Mouse (Mus musculus) midbrain, embryonic 16.5 days (tissue): Measurements from ENCODE around the gene Enox1. TPM values are rescaled to one million over a fixed set of nuclear protein-coding genes. Genes with fewer than 3 reads are reported as not detected.

Source experiments
- ATAC-seq: fragments of 200-750 bp; cut with Nextera tagmentation; 2 replicates; pipeline ENCODE4 v1.8.0; 2017; ENCODE audit warnings: moderate TSS enrichment
- H3K27ac ChIP-seq: fragments of 300-500 bp; sonication (generic); 2 replicates; pipeline ENCODE4 v1.5.1; 2014; ENCODE audit warnings: mild to moderate bottlenecking, low read length, mixed read lengths
- H3K27me3 ChIP-seq: fragments of 300-500 bp; sonication (generic); 2 replicates; pipeline ENCODE4 v1.6.1; 2014; ENCODE audit warnings: low read depth, low read length, mixed read lengths; ENCODE audit not compliant: control insufficient read depth, insufficient read depth
- H3K36me3 ChIP-seq: fragments of 300-500 bp; sonication (generic); 2 replicates; pipeline ENCODE4 v1.6.1; 2014; ENCODE audit warnings: mild to moderate bottlenecking, low read length, moderate library complexity, mixed read lengths; ENCODE audit not compliant: control insufficient read depth, insufficient read depth
- H3K4me1 ChIP-seq: fragments of 300-500 bp; sonication (generic); 2 replicates; pipeline ENCODE4 v1.6.1; 2014; ENCODE audit warnings: mild to moderate bottlenecking, low read length, mixed read lengths; ENCODE audit not compliant: control insufficient read depth, insufficient read depth
- H3K4me2 ChIP-seq: fragments of 300-500 bp; sonication (generic); 2 replicates; pipeline ENCODE4 v1.6.1; 2014; ENCODE audit warnings: mild to moderate bottlenecking, low read length, mixed read lengths
- H3K4me3 ChIP-seq: fragments of 300-500 bp; sonication (generic); 2 replicates; pipeline ENCODE4 v1.5.1; 2014; ENCODE audit warnings: low read depth, mild to moderate bottlenecking, low read length, moderate library complexity, mixed read lengths
- H3K9ac ChIP-seq: fragments of 300-500 bp; sonication (generic); 2 replicates; pipeline ENCODE4 v1.6.1; 2014; ENCODE audit warnings: low read depth, low read length, mixed read lengths
- H3K9me3 ChIP-seq: fragments of 300-500 bp; sonication (generic); replicated peaks from 2 replicates; pipeline ENCODE4 v1.6.1; 2014; ENCODE audit warnings: mild to moderate bottlenecking, low read length, mixed read lengths; ENCODE audit not compliant: control insufficient read depth, poor library complexity, severe bottlenecking
- WGBS: fragments of 180-500 bp; shearing (Covaris S2); extraction: QIAGEN DNeasy Blood & Tissue Kit; methylation state at CpG from one replicate; pipeline ENCODE4 v1.1.7; 2014; 5-methylcytosine and 5-hydroxymethylcytosine counted together
- polyA plus RNA-seq: library from polyadenylated mRNA; unstranded; fragments of >200 nt; fragmentation: Nextera tagmentation; extraction: Ambion mirVana; gene quantifications from 2 replicates; pipeline ENCODE4 v1.2.1, GENCODE M21; 2015

The Enox1 gene
- polyA plus RNA-seq, 1 experiment from 2014 or later, result 42.8 TPM

GRCm38 (mm10) chr14:77673138-77673537 lies 516.6 kb downstream of the Enox1 start:
- H3K36me3 ChIP-seq, result no peaks in the 10 kb centered on the region
- H3K9me3 ChIP-seq, result no peaks in the 10 kb centered on the region
- ATAC-seq, result peak; percentile 22; the same call in 1 of the 2 replicates
- H3K27me3 ChIP-seq, result no peaks in the 10 kb centered on the region
- peaks cover 15% of the 10 kb centered on the region for H3K4me1 ChIP-seq
- H3K4me2 ChIP-seq, result no peak overlapping the region
- H3K9ac ChIP-seq, result no peak overlapping the region; the same call in 1 of the 2 replicates
- WGBS, result 32% methylated on average over 8 of the region's 8 CpGs
- H3K4me3 ChIP-seq, result no peak overlapping the region
- H3K27ac ChIP-seq, result peak overlapping the region; percentile 71

GRCm38 (mm10) chr14:77677951-77678350 lies 521.4 kb downstream of the Enox1 start:
- WGBS, result 49% methylated on average over 7 of the region's 7 CpGs
- H3K4me3 ChIP-seq, result no peak overlapping the region
- peaks cover 5% of the 10 kb centered on the region for H3K4me1 ChIP-seq
- ATAC-seq, result no peak
- H3K27ac ChIP-seq, result no peak overlapping the region
- no peak overlapping the region for H3K4me2 ChIP-seq
- no peaks in the 10 kb centered on the region; the same call in 1 of the 2 replicates for H3K36me3 ChIP-seq
- H3K9me3 ChIP-seq, result no peaks in the 10 kb centered on the region
- no peaks in the 10 kb centered on the region for H3K27me3 ChIP-seq
- no peak overlapping the region for H3K9ac ChIP-seq

- H3K36me3 ChIP-seq, result no peaks in the 10 kb centered on the region; the same call in 1 of the 2 replicates
- no peak overlapping the region for H3K9ac ChIP-seq
- ATAC-seq, result no peak
- no peak overlapping the region for H3K4me2 ChIP-seq
- H3K4me3 ChIP-seq, result no peak overlapping the region
- no peaks in the 10 kb centered on the region for H3K27me3 ChIP-seq
- H3K4me1 ChIP-seq, result no peaks in the 10 kb centered on the region; the same call in 1 of the 2 replicates
- 69% methylated on average over 9 of the region's 9 CpGs for WGBS
- H3K9me3 ChIP-seq, result no peaks in the 10 kb centered on the region
- no peak overlapping the region for H3K27ac ChIP-seq
These were observed 523.3 kb downstream of the Enox1 start for GRCm38 (mm10) chr14:77679877-77680276.

- no peak overlapping the region for H3K27ac ChIP-seq
- H3K9me3 ChIP-seq, result no peaks in the 10 kb centered on the region
- no peak for ATAC-seq
- H3K4me1 ChIP-seq, result no peaks in the 10 kb centered on the region; the same call in 1 of the 2 replicates
- no peaks in the 10 kb centered on the region; the same call in 1 of the 2 replicates for H3K36me3 ChIP-seq
- no peak overlapping the region for H3K4me3 ChIP-seq
- no peaks in the 10 kb centered on the region for H3K27me3 ChIP-seq
- no peak overlapping the region for H3K4me2 ChIP-seq
- H3K9ac ChIP-seq, result no peak overlapping the region
- WGBS, result 89% methylated on average over 10 of the region's 10 CpGs
These were observed 526.5 kb downstream of the Enox1 start for GRCm38 (mm10) chr14:77682888-77683555.

- Histone ChIP-seq H3K4me1 (no peaks in the 10 kb centered on the region), H3K9me3 (no peaks in the 10 kb centered on the region), H3K27ac (no peak overlapping the region), H3K36me3 (no peaks in the 10 kb centered on the region), H3K9ac (no peak overlapping the region), H3K4me2 (no peak overlapping the region), H3K27me3 (no peaks in the 10 kb centered on the region), H3K4me3 (no peak overlapping the region)
- 93% methylated on average over 4 of the region's 4 CpGs for WGBS
- no peak for ATAC-seq
These were observed 533.3 kb downstream of the Enox1 start for GRCm38 (mm10) chr14:77689816-77690215.

- no peaks in the 10 kb centered on the region for H3K36me3 ChIP-seq
- no peaks in the 10 kb centered on the region for H3K9me3 ChIP-seq
- no peaks in the 10 kb centered on the region for H3K27me3 ChIP-seq
- 20% methylated on average over 6 of the region's 6 CpGs for WGBS
- H3K9ac ChIP-seq, result no peak overlapping the region
- H3K4me3 ChIP-seq, result no peak overlapping the region
- H3K27ac ChIP-seq, result no peak overlapping the region
- ATAC-seq, result no peak
- H3K4me1 ChIP-seq, result no peaks in the 10 kb centered on the region; the same call in 1 of the 2 replicates
- no peak overlapping the region for H3K4me2 ChIP-seq
These were observed 548.4 kb downstream of the Enox1 start for GRCm38 (mm10) chr14:77705006-77705405.

GRCm38 (mm10) chr14:77706511-77707246 lies 550.1 kb downstream of the Enox1 start:
- Histone ChIP-seq H3K9me3 (no peaks in the 10 kb centered on the region), H3K4me3 (no peak overlapping the region), H3K27ac (no peak overlapping the region), H3K9ac (no peak overlapping the region), H3K36me3 (no peaks in the 10 kb centered on the region), H3K4me1 (no peaks in the 10 kb centered on the region; the same call in 1 of the 2 replicates), H3K4me2 (no peak overlapping the region), H3K27me3 (no peaks in the 10 kb centered on the region)
- ATAC-seq, result no peak
- WGBS, result 72% methylated on average over 21 of the region's 21 CpGs

GRCm38 (mm10) chr14:77707279-77707678 lies 550.7 kb downstream of the Enox1 start:
- Histone ChIP-seq H3K4me3 (no peak overlapping the region), H3K27ac (no peak overlapping the region), H3K27me3 (no peaks in the 10 kb centered on the region), H3K9ac (no peak overlapping the region), H3K4me2 (no peak overlapping the region), H3K9me3 (no peaks in the 10 kb centered on the region), H3K36me3 (no peaks in the 10 kb centered on the region), H3K4me1 (no peaks in the 10 kb centered on the region; the same call in 1 of the 2 replicates)
- ATAC-seq, result no peak
- WGBS, result 92% methylated on average over 12 of the region's 12 CpGs
